Mouse (Mus musculus) hindbrain, postnatal 0 days (tissue): Measurements from ENCODE around the gene Prtn3. TPM values are rescaled to one million over a fixed set of nuclear protein-coding genes. Genes with fewer than 3 reads are reported as not detected.
"Not testable (repeated sequence)": the region's sequence is repeated elsewhere in the genome, so short reads cannot be mapped to it uniquely, and the experiment has no call there.

Source experiments
- ATAC-seq: fragments of 200-750 bp; cut with Nextera tagmentation; 2 replicates; pipeline ENCODE4 v1.8.0; 2017; ENCODE audit warnings: mild to moderate bottlenecking, moderate TSS enrichment, moderate library complexity
- DNase-seq: peaks from one replicate; pipeline ENCODE4 v3.0.0-alpha.2; 2015; ENCODE audit warnings: low spot score
- H3K27ac ChIP-seq: fragments of 300-500 bp; sonication (generic); 2 replicates; pipeline ENCODE4 v1.5.1; 2014; ENCODE audit warnings: mild to moderate bottlenecking
- H3K27me3 ChIP-seq: fragments of 300-500 bp; sonication (generic); 2 replicates; pipeline ENCODE4 v1.6.1; 2014; ENCODE audit warnings: low read length, mixed read lengths; ENCODE audit not compliant: insufficient read depth
- H3K36me3 ChIP-seq: fragments of 300-500 bp; sonication (generic); 2 replicates; pipeline ENCODE4 v1.6.1; 2014; ENCODE audit warnings: low read length, mixed read lengths; ENCODE audit not compliant: insufficient read depth
- H3K4me1 ChIP-seq: fragments of 300-500 bp; sonication (generic); 2 replicates; pipeline ENCODE4 v1.6.1; 2014; ENCODE audit warnings: antibody characterized with exemption, low read length, mixed read lengths; ENCODE audit not compliant: insufficient read depth
- H3K4me2 ChIP-seq: fragments of 300-500 bp; sonication (generic); 2 replicates; pipeline ENCODE4 v1.6.1; 2014; ENCODE audit warnings: low read depth, mild to moderate bottlenecking, low read length, moderate library complexity, mixed read lengths
- H3K4me3 ChIP-seq: fragments of 300-500 bp; sonication (generic); 2 replicates; pipeline ENCODE4 v1.5.1; 2014; ENCODE audit warnings: low read length
- H3K9ac ChIP-seq: fragments of 300-500 bp; sonication (generic); replicated peaks from 2 replicates; pipeline ENCODE4 v1.6.1; 2014; ENCODE audit warnings: mild to moderate bottlenecking, low read length, moderate library complexity, mixed read lengths
- H3K9me3 ChIP-seq: fragments of 300-500 bp; sonication (generic); 2 replicates; pipeline ENCODE4 v1.6.1; 2016; ENCODE audit warnings: low read length, mixed read lengths
- CTCF ChIP-seq: IDR thresholded peaks from 2 replicates; pipeline ENCODE4 v1.5.1; 2016; ENCODE audit warnings: antibody characterized with exemption, control low read depth, low read depth
- WGBS: fragments of 180-500 bp; shearing (Covaris S2); extraction: QIAGEN DNeasy Blood & Tissue Kit; methylation state at CpG from one replicate; pipeline ENCODE4 v1.1.7; 2014; 5-methylcytosine and 5-hydroxymethylcytosine counted together
- polyA plus RNA-seq: library from polyadenylated mRNA; unstranded; fragments of >200 nt; fragmentation: Nextera tagmentation; extraction: Ambion mirVana; gene quantifications from 2 replicates; pipeline ENCODE4 v1.2.1, GENCODE M21; 2015
- total RNA-seq: library from RNA; depleted of rRNA; stranded (reverse); fragments of >200 nt; gene quantifications from 2 replicates; pipeline ENCODE4 v1.2.3, GENCODE M21; 2014

The Prtn3 gene
- total and polyA plus RNA-seq, 2 experiments from 2014 or later: 9.4 to 11.8 TPM

GRCm38 (mm10) chr10:79892451-79893118 is 18.3 kb downstream of the Prtn3 start:
- not testable (repeated sequence) for H3K4me3 ChIP-seq, H3K4me2 ChIP-seq, H3K9ac ChIP-seq, H3K27me3 ChIP-seq, H3K4me1 ChIP-seq, H3K27ac ChIP-seq, H3K9me3 ChIP-seq
- ATAC-seq (peak; percentile 67), DNase-seq (peak; percentile 84)
- WGBS: 44% methylated on average over 22 of the region's 22 CpGs
- peak; percentile 83 for TF ChIP-seq CTCF
- H3K36me3 ChIP-seq: peaks cover 19% of the 10 kb centered on the region; the same call in 1 of the 2 replicates

- no peak overlapping the region for H3K27ac ChIP-seq
- ATAC-seq: no peak
- H3K9ac ChIP-seq: no peak overlapping the region
- no peak for TF ChIP-seq CTCF
- H3K4me1 ChIP-seq: no peaks in the 10 kb centered on the region
- no peak overlapping the region for H3K4me2 ChIP-seq
- no peak overlapping the region for H3K4me3 ChIP-seq
- peaks cover 19% of the 10 kb centered on the region; the same call in 1 of the 2 replicates for H3K36me3 ChIP-seq
- H3K27me3 ChIP-seq: no peaks in the 10 kb centered on the region
- 72% methylated on average over 15 of the region's 16 CpGs for WGBS
- DNase-seq: peak; percentile 6
- H3K9me3 ChIP-seq: no peaks in the 10 kb centered on the region
Measured at GRCm38 (mm10) chr10:79896306-79896705, 22.0 kb downstream of the Prtn3 start.

DNA sequence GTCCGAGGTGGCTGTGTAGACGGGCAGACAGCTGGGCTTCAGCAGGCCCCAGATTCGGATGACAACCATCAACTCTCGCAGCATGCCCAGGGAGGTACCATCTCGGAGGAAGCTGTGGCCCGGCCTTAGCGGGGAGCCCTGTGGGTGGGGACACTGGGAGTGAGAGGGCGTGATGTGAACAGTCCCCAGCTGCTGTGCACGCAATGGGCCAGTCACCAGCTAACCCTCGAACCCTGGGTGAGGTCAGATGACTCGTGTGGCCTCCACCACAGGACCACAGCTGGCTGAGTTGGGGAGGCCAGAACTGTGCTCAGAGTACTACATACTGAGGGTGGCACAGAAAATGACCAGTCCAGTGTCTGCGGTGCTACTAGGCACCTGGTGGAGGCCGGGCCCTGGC is 22.5 kb downstream of the Prtn3 start:
- H3K9ac ChIP-seq: no peak overlapping the region
- 82% methylated on average over 13 of the region's 13 CpGs for WGBS
- DNase-seq (no peak), ATAC-seq (no peak)
- H3K4me3 ChIP-seq: no peak overlapping the region
- no peaks in the 10 kb centered on the region for H3K4me1 ChIP-seq
- no peak overlapping the region for H3K27ac ChIP-seq
- peaks cover 19% of the 10 kb centered on the region; the same call in 1 of the 2 replicates for H3K36me3 ChIP-seq
- no peaks in the 10 kb centered on the region for H3K9me3 ChIP-seq
- TF ChIP-seq CTCF: no peak
- no peak overlapping the region for H3K4me2 ChIP-seq
- H3K27me3 ChIP-seq: no peaks in the 10 kb centered on the region

- Histone ChIP-seq H3K9ac (no peak overlapping the region), H3K4me2 (no peak overlapping the region), H3K36me3 (peaks cover 20% of the 10 kb centered on the region; the same call in 1 of the 2 replicates), H3K27ac (no peak overlapping the region), H3K9me3 (no peaks in the 10 kb centered on the region), H3K4me1 (no peaks in the 10 kb centered on the region), H3K27me3 (no peaks in the 10 kb centered on the region), H3K4me3 (no peak overlapping the region)
- DNase-seq (no peak), ATAC-seq (no peak)
- TF ChIP-seq CTCF: no peak
- 61% methylated on average over 20 of the region's 20 CpGs for WGBS
Measured at GRCm38 (mm10) chr10:79897316-79898245, 23.3 kb downstream of the Prtn3 start.

DNA sequence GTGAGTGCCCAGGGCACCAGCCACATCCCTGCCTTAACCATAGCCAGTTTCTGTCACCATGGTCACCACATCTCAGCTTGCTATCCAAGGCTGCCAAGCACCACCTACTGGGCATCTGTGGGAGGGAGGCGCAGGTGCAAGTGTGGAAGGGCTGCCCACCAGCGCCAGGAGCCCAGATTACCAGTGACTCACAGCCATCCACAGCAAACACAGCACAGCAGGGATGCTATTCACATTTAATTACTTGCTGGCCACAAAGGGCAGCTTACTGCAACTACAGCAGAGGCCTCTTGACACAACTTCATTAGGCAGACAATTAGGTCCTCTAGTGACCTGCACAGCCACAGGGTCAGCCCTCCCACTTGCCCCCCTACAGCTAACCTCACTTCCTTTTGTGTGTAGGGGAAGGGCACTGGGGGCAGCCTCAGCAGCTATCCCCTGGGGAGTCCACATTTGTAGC is 26.7 kb downstream of the Prtn3 start:
- H3K9ac ChIP-seq: no peak overlapping the region
- H3K4me3 ChIP-seq: no peak overlapping the region
- no peaks in the 10 kb centered on the region for H3K4me1 ChIP-seq
- DNase-seq (peak; percentile 78), ATAC-seq (peak; percentile 77)
- H3K36me3 ChIP-seq: peaks cover 25% of the 10 kb centered on the region; the same call in 1 of the 2 replicates
- WGBS: 10% methylated on average over 2 of the region's 2 CpGs
- no peak overlapping the region for H3K4me2 ChIP-seq
- H3K27me3 ChIP-seq: no peaks in the 10 kb centered on the region
- no peak overlapping the region for H3K27ac ChIP-seq
- no peaks in the 10 kb centered on the region for H3K9me3 ChIP-seq
- peak; percentile 70 for TF ChIP-seq CTCF

GRCm38 (mm10) chr10:79906712-79907111 is 32.4 kb downstream of the Prtn3 start:
- Histone ChIP-seq H3K4me3 (no peak overlapping the region), H3K36me3 (peaks cover 21% of the 10 kb centered on the region; the same call in 1 of the 2 replicates), H3K9me3 (no peaks in the 10 kb centered on the region), H3K9ac (no peak overlapping the region), H3K27me3 (no peaks in the 10 kb centered on the region), H3K4me1 (no peaks in the 10 kb centered on the region), H3K27ac (no peak overlapping the region), H3K4me2 (no peak overlapping the region)
- no peak for TF ChIP-seq CTCF
- no peak for ATAC-seq
- WGBS: 93% methylated on average over 9 of the region's 9 CpGs
- DNase-seq: no peak
